Mouse (Mus musculus) hindbrain, embryonic 13.5 days (tissue): ENCODE data around the gene Zbtb44. TPM values are rescaled to one million over a fixed set of nuclear protein-coding genes. Genes with fewer than 3 reads are reported as not detected.

Source experiments
- ATAC-seq: fragments of 200-750 bp; cut with Nextera tagmentation; 2 replicates; pipeline ENCODE4 v1.8.0; 2017; ENCODE audit warnings: moderate TSS enrichment; ENCODE audit not compliant: low FRiP score
- H3K27ac ChIP-seq: fragments of 300-500 bp; sonication (generic); 2 replicates; pipeline ENCODE4 v1.5.1; 2015; ENCODE audit warnings: inconsistent platforms, mild to moderate bottlenecking, moderate library complexity
- H3K27me3 ChIP-seq: fragments of 300-500 bp; sonication (generic); 2 replicates; pipeline ENCODE4 v1.6.1; 2015; ENCODE audit warnings: mild to moderate bottlenecking, inconsistent platforms
- H3K36me3 ChIP-seq: fragments of 300-500 bp; sonication (generic); 2 replicates; pipeline ENCODE4 v1.6.1; 2015; ENCODE audit warnings: mild to moderate bottlenecking, inconsistent platforms
- H3K4me1 ChIP-seq: fragments of 300-500 bp; sonication (generic); replicated peaks from 2 replicates; pipeline ENCODE4 v1.6.1; 2015; ENCODE audit warnings: inconsistent platforms
- H3K4me2 ChIP-seq: fragments of 300-500 bp; sonication (generic); 2 replicates; pipeline ENCODE4 v1.6.1; 2015; ENCODE audit warnings: inconsistent platforms, mild to moderate bottlenecking, moderate library complexity
- H3K4me3 ChIP-seq: fragments of 300-500 bp; sonication (generic); 2 replicates; pipeline ENCODE4 v1.5.1; 2015; ENCODE audit warnings: mild to moderate bottlenecking, inconsistent platforms
- H3K9ac ChIP-seq: fragments of 300-500 bp; sonication (generic); 2 replicates; pipeline ENCODE4 v1.6.1; 2015; ENCODE audit warnings: mild to moderate bottlenecking, inconsistent platforms
- H3K9me3 ChIP-seq: fragments of 300-500 bp; sonication (generic); 2 replicates; pipeline ENCODE4 v1.6.1; 2016; ENCODE audit warnings: inconsistent platforms
- WGBS: fragments of 180-500 bp; shearing (Covaris S2); methylation state at CpG from one replicate; pipeline ENCODE4 v1.1.7; 2015; 5-methylcytosine and 5-hydroxymethylcytosine counted together
- polyA plus RNA-seq: library from polyadenylated mRNA; unstranded; fragments of >200 nt; fragmentation: Nextera tagmentation; extraction: Ambion mirVana; gene quantifications from 2 replicates; pipeline ENCODE4 v1.2.1, GENCODE M21; 2015

Zbtb44 gene
- polyA plus RNA-seq, 1 experiment from 2014 or later: 4.1 TPM

GRCm38 (mm10) chr9:31074836-31075235 lies 44.4 kb downstream of the Zbtb44 start:
- Histone ChIP-seq H3K27me3 (no peaks in the 10 kb centered on the region), H3K4me3 (no peak overlapping the region), H3K4me2 (no peak overlapping the region), H3K9ac (no peak overlapping the region), H3K4me1 (no peaks in the 10 kb centered on the region), H3K27ac (no peak overlapping the region), H3K9me3 (no peaks in the 10 kb centered on the region), H3K36me3 (no peaks in the 10 kb centered on the region)
- 87% methylated on average over 10 of the region's 10 CpGs for WGBS
- ATAC-seq: no peak

GRCm38 (mm10) chr9:31080726-31081125 lies 50.3 kb downstream of the Zbtb44 start:
- WGBS: 81% methylated on average over 6 of the region's 6 CpGs

GRCm38 (mm10) chr9:31082054-31082666 lies 51.7 kb downstream of the Zbtb44 start:
- Histone ChIP-seq H3K27ac (no peak overlapping the region), H3K4me1 (peaks cover 9% of the 10 kb centered on the region), H3K36me3 (no peaks in the 10 kb centered on the region), H3K9me3 (no peaks in the 10 kb centered on the region), H3K9ac (peak overlapping the region; percentile 35; the same call in 1 of the 2 replicates), H3K4me3 (peak overlapping the region; percentile 27), H3K4me2 (peak overlapping the region; percentile 54), H3K27me3 (peaks cover 10% of the 10 kb centered on the region)
- peak; percentile 52; the same call in 1 of the 2 replicates for ATAC-seq
- 8% methylated on average over 15 of the region's 15 CpGs for WGBS

More at GRCm38 (mm10) chr9:31080726-31081125, 50.3 kb downstream of the Zbtb44 start:
- Histone ChIP-seq H3K4me2 (no peak overlapping the region), H3K4me3 (no peak overlapping the region), H3K9me3 (no peaks in the 10 kb centered on the region), H3K36me3 (no peaks in the 10 kb centered on the region), H3K27me3 (peaks cover 8% of the 10 kb centered on the region; the same call in 1 of the 2 replicates), H3K4me1 (peaks cover 6% of the 10 kb centered on the region), H3K9ac (no peak overlapping the region), H3K27ac (no peak overlapping the region)
- no peak for ATAC-seq

GRCm38 (mm10) chr9:31082771-31083170 lies 52.3 kb downstream of the Zbtb44 start:
- WGBS: 80% methylated on average over 6 of the region's 6 CpGs
- no peaks in the 10 kb centered on the region for H3K36me3 ChIP-seq
- no peak for ATAC-seq

GRCm38 (mm10) chr9:31085556-31085955 lies 55.1 kb downstream of the Zbtb44 start:
- no peak overlapping the region for H3K9ac ChIP-seq
- WGBS: 76% methylated on average over 5 of the region's 5 CpGs

More at GRCm38 (mm10) chr9:31082771-31083170, 52.3 kb downstream of the Zbtb44 start:
- Histone ChIP-seq H3K9ac (no peak overlapping the region), H3K4me1 (peaks cover 9% of the 10 kb centered on the region), H3K27ac (no peak overlapping the region), H3K27me3 (peaks cover 12% of the 10 kb centered on the region), H3K9me3 (no peaks in the 10 kb centered on the region), H3K4me3 (no peak overlapping the region), H3K4me2 (no peak overlapping the region)

GRCm38 (mm10) chr9:31086085-31086753 lies 55.8 kb downstream of the Zbtb44 start:
- ATAC-seq: peak; percentile 49; the same call in 1 of the 2 replicates
- Histone ChIP-seq H3K9me3 (no peaks in the 10 kb centered on the region), H3K9ac (no peak overlapping the region), H3K4me1 (peaks cover 9% of the 10 kb centered on the region), H3K27me3 (peaks cover 12% of the 10 kb centered on the region), H3K36me3 (no peaks in the 10 kb centered on the region), H3K27ac (no peak overlapping the region), H3K4me2 (no peak overlapping the region), H3K4me3 (no peak overlapping the region)
- WGBS: 18% methylated on average over 10 of the region's 10 CpGs

More at GRCm38 (mm10) chr9:31085556-31085955, 55.1 kb downstream of the Zbtb44 start:
- Histone ChIP-seq H3K4me1 (peaks cover 9% of the 10 kb centered on the region), H3K9me3 (no peaks in the 10 kb centered on the region), H3K4me3 (no peak overlapping the region), H3K4me2 (no peak overlapping the region), H3K27ac (no peak overlapping the region), H3K27me3 (peaks cover 12% of the 10 kb centered on the region), H3K36me3 (no peaks in the 10 kb centered on the region)
- ATAC-seq: no peak

- WGBS: 84% methylated on average over 7 of the region's 7 CpGs
Observed at GRCm38 (mm10) chr9:31086754-31087145, 56.3 kb downstream of the Zbtb44 start.

GRCm38 (mm10) chr9:31087466-31087865 lies 57.0 kb downstream of the Zbtb44 start:
- H3K9ac ChIP-seq: no peak overlapping the region
- peaks cover 12% of the 10 kb centered on the region for H3K27me3 ChIP-seq
- H3K27ac ChIP-seq: no peak overlapping the region
- H3K4me1 ChIP-seq: 0 out of 2 replicates have a peak, but pooled peaks cover 2% of the 10 kb centered on the region
- WGBS: 80% methylated on average over 4 of the region's 4 CpGs
- ATAC-seq: no peak
- no peaks in the 10 kb centered on the region for H3K36me3 ChIP-seq
- H3K4me3 ChIP-seq: no peak overlapping the region
- no peaks in the 10 kb centered on the region for H3K9me3 ChIP-seq
- no peak overlapping the region for H3K4me2 ChIP-seq

More at GRCm38 (mm10) chr9:31086754-31087145, 56.3 kb downstream of the Zbtb44 start:
- no peak overlapping the region for H3K4me2 ChIP-seq
- no peak overlapping the region for H3K4me3 ChIP-seq
- no peak overlapping the region for H3K9ac ChIP-seq
- no peaks in the 10 kb centered on the region for H3K36me3 ChIP-seq
- ATAC-seq: no peak; the same call in 1 of the 2 replicates
- H3K27ac ChIP-seq: no peak overlapping the region
- H3K4me1 ChIP-seq: peaks cover 8% of the 10 kb centered on the region
- H3K9me3 ChIP-seq: no peaks in the 10 kb centered on the region
- H3K27me3 ChIP-seq: peaks cover 12% of the 10 kb centered on the region

- H3K9ac ChIP-seq: no peak overlapping the region
- no peak overlapping the region for H3K4me3 ChIP-seq
- H3K4me1 ChIP-seq: 0 out of 2 replicates have a peak, but pooled peaks cover 2% of the 10 kb centered on the region
- no peak overlapping the region for H3K4me2 ChIP-seq
- no peak overlapping the region for H3K27ac ChIP-seq
- H3K36me3 ChIP-seq: no peaks in the 10 kb centered on the region
- H3K9me3 ChIP-seq: no peaks in the 10 kb centered on the region
- H3K27me3 ChIP-seq: peaks cover 8% of the 10 kb centered on the region
- ATAC-seq: no peak
- 71% methylated on average over 3 of the region's 3 CpGs for WGBS
Observed at GRCm38 (mm10) chr9:31088116-31088515, 57.7 kb downstream of the Zbtb44 start.

GRCm38 (mm10) chr9:31088883-31089282 lies 58.4 kb downstream of the Zbtb44 start:
- Histone ChIP-seq H3K9me3 (no peaks in the 10 kb centered on the region), H3K4me3 (no peak overlapping the region), H3K36me3 (no peaks in the 10 kb centered on the region), H3K4me1 (0 out of 2 replicates have a peak, but pooled peaks cover 2% of the 10 kb centered on the region), H3K27ac (no peak overlapping the region), H3K9ac (no peak overlapping the region), H3K27me3 (peaks cover 4% of the 10 kb centered on the region; the same call in 1 of the 2 replicates), H3K4me2 (no peak overlapping the region)
- no peak for ATAC-seq
- 78% methylated on average over 4 of the region's 4 CpGs for WGBS

- H3K4me3 ChIP-seq: no peak overlapping the region
- H3K9me3 ChIP-seq: no peaks in the 10 kb centered on the region
- no peak for ATAC-seq
- peaks cover 4% of the 10 kb centered on the region; the same call in 1 of the 2 replicates for H3K27me3 ChIP-seq
- H3K36me3 ChIP-seq: no peaks in the 10 kb centered on the region
- no peak overlapping the region for H3K9ac ChIP-seq
- no peak overlapping the region for H3K27ac ChIP-seq
- 81% methylated on average over 9 of the region's 9 CpGs for WGBS
- no peak overlapping the region for H3K4me2 ChIP-seq
- 0 out of 2 replicates have a peak, but pooled peaks cover 2% of the 10 kb centered on the region for H3K4me1 ChIP-seq
Observed at GRCm38 (mm10) chr9:31089541-31089940, 59.1 kb downstream of the Zbtb44 start.
